Mouse (Mus musculus) intestine, embryonic 15.5 days (tissue): ENCODE measurements around the gene Duxf3. TPM values are rescaled to one million over a fixed set of nuclear protein-coding genes. Genes with fewer than 3 reads are reported as not detected.
"Not testable (repeated sequence)": the region's sequence is repeated elsewhere in the genome, so short reads cannot be mapped to it uniquely, and the experiment has no call there.

Experiments
- ATAC-seq: fragments of 200-750 bp; cut with Nextera tagmentation; 2 replicates; pipeline ENCODE4 v1.8.0; 2017; ENCODE audit warnings: moderate TSS enrichment, moderate library complexity
- H3K27ac ChIP-seq: fragments of 300-500 bp; sonication (generic); 2 replicates; pipeline ENCODE4 v1.5.1; 2015; ENCODE audit warnings: mild to moderate bottlenecking, inconsistent platforms
- H3K27me3 ChIP-seq: fragments of 300-500 bp; sonication (generic); replicated peaks from 2 replicates; pipeline ENCODE4 v1.6.1; 2015; ENCODE audit warnings: inconsistent platforms
- H3K36me3 ChIP-seq: fragments of 300-500 bp; sonication (generic); 2 replicates; pipeline ENCODE4 v1.6.1; 2015; ENCODE audit warnings: inconsistent platforms
- H3K4me1 ChIP-seq: fragments of 300-500 bp; sonication (generic); replicated peaks from 2 replicates; pipeline ENCODE4 v1.6.1; 2015; ENCODE audit warnings: inconsistent platforms
- H3K4me2 ChIP-seq: fragments of 300-500 bp; sonication (generic); replicated peaks from 2 replicates; pipeline ENCODE4 v1.6.1; 2015; ENCODE audit warnings: mild to moderate bottlenecking, inconsistent platforms
- H3K4me3 ChIP-seq: fragments of 300-500 bp; sonication (generic); replicated peaks from 2 replicates; pipeline ENCODE4 v1.5.1; 2015; ENCODE audit warnings: inconsistent platforms
- H3K9ac ChIP-seq: fragments of 300-500 bp; sonication (generic); 2 replicates; pipeline ENCODE4 v1.6.1; 2015; ENCODE audit warnings: inconsistent platforms
- H3K9me3 ChIP-seq: fragments of 300-500 bp; sonication (generic); 2 replicates; pipeline ENCODE4 v1.6.1; 2016; ENCODE audit warnings: inconsistent platforms
- WGBS: fragments of 180-500 bp; shearing (Covaris S2); methylation state at CpG from one replicate; pipeline ENCODE4 v1.1.7; 2015; 5-methylcytosine and 5-hydroxymethylcytosine counted together
- polyA plus RNA-seq: library from polyadenylated mRNA; unstranded; fragments of >200 nt; fragmentation: Nextera tagmentation; extraction: Ambion mirVana; gene quantifications from 2 replicates; pipeline ENCODE4 v1.2.1, GENCODE M21; 2015

The Duxf3 gene
- polyA plus RNA-seq, 1 experiment from 2014 or later: not detected

GRCm38 (mm10) chr10:58231779-58232640 is 465 bp downstream of the Duxf3 start:
- H3K27me3 ChIP-seq, H3K27ac ChIP-seq, H3K9ac ChIP-seq, H3K36me3 ChIP-seq, H3K4me1 ChIP-seq, H3K4me3 ChIP-seq, H3K4me2 ChIP-seq: not testable (repeated sequence)
- 89% methylated on average over 35 of the region's 35 CpGs for WGBS
- H3K9me3 ChIP-seq: peaks cover 14% of the 10 kb centered on the region
- ATAC-seq: peak; percentile 84

GRCm38 (mm10) chr10:58231088-58231487 is 1.4 kb downstream of the Duxf3 start:
- not testable (repeated sequence) for H3K4me3 ChIP-seq, H3K27me3 ChIP-seq, H3K9ac ChIP-seq, H3K4me2 ChIP-seq, H3K27ac ChIP-seq, H3K36me3 ChIP-seq, H3K4me1 ChIP-seq
- H3K9me3 ChIP-seq: peaks cover 14% of the 10 kb centered on the region
- WGBS: 85% methylated on average over 5 of the region's 7 CpGs
- ATAC-seq: peak; percentile 44

- H3K27ac ChIP-seq, H3K9ac ChIP-seq, H3K27me3 ChIP-seq, H3K36me3 ChIP-seq, H3K4me2 ChIP-seq, H3K4me3 ChIP-seq, H3K4me1 ChIP-seq, ATAC-seq: not testable (repeated sequence)
- H3K9me3 ChIP-seq: peaks cover 14% of the 10 kb centered on the region
- WGBS: 61% methylated on average over 3 of the region's 3 CpGs
Measured at GRCm38 (mm10) chr10:58230021-58230420, 2.5 kb downstream of the Duxf3 start.

- H3K27ac ChIP-seq, H3K36me3 ChIP-seq, H3K4me3 ChIP-seq, H3K9ac ChIP-seq, H3K4me2 ChIP-seq, H3K4me1 ChIP-seq, H3K27me3 ChIP-seq, ATAC-seq: not testable (repeated sequence)
- 84% methylated on average over 3 of the region's 6 CpGs for WGBS
- H3K9me3 ChIP-seq: peaks cover 14% of the 10 kb centered on the region
Measured at GRCm38 (mm10) chr10:58227798-58228197, 4.7 kb downstream of the Duxf3 start.

- not testable (repeated sequence) for ATAC-seq
Measured at GRCm38 (mm10) chr10:58226357-58226756, 6.1 kb downstream of the Duxf3 start.

GRCm38 (mm10) chr10:58224827-58225785 is 7.4 kb downstream of the Duxf3 start, which contains the start of gene AW822073:
TSS of gene AW822073 (minus strand) at chr10:58224930.
- not testable (repeated sequence) for H3K9me3 ChIP-seq, ATAC-seq, H3K4me1 ChIP-seq, H3K27ac ChIP-seq, H3K36me3 ChIP-seq, H3K4me3 ChIP-seq, H3K27me3 ChIP-seq, H3K9ac ChIP-seq, H3K4me2 ChIP-seq
- WGBS: 84% methylated on average over 18 of the region's 18 CpGs

More at GRCm38 (mm10) chr10:58226357-58226756, 6.1 kb downstream of the Duxf3 start:
- WGBS: 72% methylated on average over 4 of the region's 4 CpGs
- H3K4me3 ChIP-seq, H3K27me3 ChIP-seq, H3K9ac ChIP-seq, H3K9me3 ChIP-seq, H3K27ac ChIP-seq, H3K4me2 ChIP-seq, H3K36me3 ChIP-seq, H3K4me1 ChIP-seq: not testable (repeated sequence)

- ATAC-seq, H3K27ac ChIP-seq, H3K36me3 ChIP-seq, H3K4me3 ChIP-seq, H3K4me2 ChIP-seq, H3K4me1 ChIP-seq, H3K9ac ChIP-seq, H3K9me3 ChIP-seq, H3K27me3 ChIP-seq: not testable (repeated sequence)
- WGBS: 84% methylated on average over 31 of the region's 31 CpGs
Measured at GRCm38 (mm10) chr10:58223972-58224805, 8.3 kb downstream of the Duxf3 start.

- not testable (repeated sequence) for H3K36me3 ChIP-seq, ATAC-seq, H3K4me3 ChIP-seq
Measured at GRCm38 (mm10) chr10:58223161-58223560, 9.3 kb downstream of the Duxf3 start.

GRCm38 (mm10) chr10:58221571-58221970 is 10.9 kb downstream of the Duxf3 start:
- not testable (repeated sequence) for ATAC-seq, H3K4me1 ChIP-seq, H3K9ac ChIP-seq, H3K27ac ChIP-seq, H3K9me3 ChIP-seq, H3K36me3 ChIP-seq, H3K27me3 ChIP-seq, H3K4me2 ChIP-seq, H3K4me3 ChIP-seq
- WGBS: 79% methylated on average over 2 of the region's 2 CpGs

More at GRCm38 (mm10) chr10:58223161-58223560, 9.3 kb downstream of the Duxf3 start:
- not testable (repeated sequence) for H3K9me3 ChIP-seq, H3K4me1 ChIP-seq, H3K27me3 ChIP-seq, H3K9ac ChIP-seq, H3K4me2 ChIP-seq, H3K27ac ChIP-seq
- 91% methylated on average over 4 of the region's 6 CpGs for WGBS

- Histone ChIP-seq H3K9ac (no peak overlapping the region), H3K4me3 (no peak overlapping the region), H3K27ac (no peak overlapping the region), H3K27me3 (no peaks in the 10 kb centered on the region), H3K4me2 (no peak overlapping the region), H3K36me3 (no peaks in the 10 kb centered on the region), H3K9me3 (no peaks in the 10 kb centered on the region), H3K4me1 (no peaks in the 10 kb centered on the region)
- WGBS: 84% methylated on average over 6 of the region's 6 CpGs
- ATAC-seq: no peak
Measured at GRCm38 (mm10) chr10:58220726-58221125, 11.7 kb downstream of the Duxf3 start.

- 80% methylated on average over 3 of the region's 3 CpGs for WGBS
- no peak overlapping the region for H3K4me3 ChIP-seq
- no peak overlapping the region for H3K9ac ChIP-seq
- H3K9me3 ChIP-seq: no peaks in the 10 kb centered on the region
- no peaks in the 10 kb centered on the region for H3K27me3 ChIP-seq
- no peak overlapping the region for H3K4me2 ChIP-seq
- H3K36me3 ChIP-seq: no peaks in the 10 kb centered on the region
- no peak overlapping the region for H3K27ac ChIP-seq
- ATAC-seq: no peak
- no peaks in the 10 kb centered on the region for H3K4me1 ChIP-seq
Measured at GRCm38 (mm10) chr10:58217366-58217765, 15.1 kb downstream of the Duxf3 start.

- no peak overlapping the region for H3K4me2 ChIP-seq
- H3K27ac ChIP-seq: no peak overlapping the region
- no peak overlapping the region for H3K9ac ChIP-seq
- no peaks in the 10 kb centered on the region for H3K36me3 ChIP-seq
- H3K4me1 ChIP-seq: no peaks in the 10 kb centered on the region
- ATAC-seq: no peak
- no peaks in the 10 kb centered on the region for H3K27me3 ChIP-seq
- 78% methylated on average over 1 of the region's 1 CpGs for WGBS
- H3K4me3 ChIP-seq: no peak overlapping the region
- H3K9me3 ChIP-seq: no peaks in the 10 kb centered on the region
Measured at GRCm38 (mm10) chr10:58215353-58215752, 17.1 kb downstream of the Duxf3 start.
